Mouse (Mus musculus) kidney, adult 2 months (tissue): Measurements from ENCODE around the gene Ndufs8. TPM values are rescaled to one million over a fixed set of nuclear protein-coding genes. Genes with fewer than 3 reads are reported as not detected.

Source experiments
- DNase-seq: peaks from one replicate; pipeline ENCODE4 v3.0.0; 2021
- H3K27ac ChIP-seq: fragments of 200-500 bp; 2 replicates; pipeline ENCODE4 v1.5.1; 2012; ENCODE audit warnings: low read depth, low read length, control low read depth, inconsistent platforms; ENCODE audit not compliant: insufficient read depth
- H3K27me3 ChIP-seq: fragments of 200-500 bp; replicated peaks from 2 replicates; pipeline ENCODE4 v1.6.1; 2012; ENCODE audit warnings: mild to moderate bottlenecking, moderate library complexity, low read length, inconsistent platforms; ENCODE audit not compliant: control insufficient read depth, insufficient read depth
- H3K36me3 ChIP-seq: fragments of 200-500 bp; 2 replicates; pipeline ENCODE4 v1.6.1; 2012; ENCODE audit warnings: mild to moderate bottlenecking, moderate library complexity, low read length, inconsistent platforms; ENCODE audit not compliant: control insufficient read depth, insufficient read depth
- H3K4me1 ChIP-seq: fragments of 200-500 bp; 2 replicates; pipeline ENCODE4 v1.6.1; 2011; ENCODE audit warnings: low read length; ENCODE audit not compliant: control insufficient read depth, insufficient read depth
- H3K4me3 ChIP-seq: fragments of 200-500 bp; 2 replicates; pipeline ENCODE4 v1.5.1; 2011; ENCODE audit warnings: mild to moderate bottlenecking, low read depth, low read length, control low read depth; ENCODE audit not compliant: insufficient read depth
- CTCF ChIP-seq: fragments of 200-500 bp; conservative IDR thresholded peaks from 2 replicates; pipeline ENCODE4 v1.5.1; 2011; ENCODE audit warnings: low read depth, mild to moderate bottlenecking, control low read depth, low read length, moderate library complexity, mixed read lengths; ENCODE audit not compliant: insufficient read depth, insufficient read length
- POLR2A ChIP-seq: fragments of 200-500 bp; IDR thresholded peaks from one replicate; pipeline ENCODE4 v1.6.1; 2011; ENCODE audit warnings: low read depth, low read length, control low read depth
- WGBS: fragments of 180-500 bp; shearing (Covaris S2); methylation state at CpG from one replicate; pipeline ENCODE4 v1.1.7; 2018; 5-methylcytosine and 5-hydroxymethylcytosine counted together
- polyA plus RNA-seq: library from polyadenylated mRNA; depleted of rRNA; stranded (reverse); fragments of >200 nt; gene quantifications from 2 replicates; pipeline ENCODE4 v1.2.3, GENCODE M21; 2012

Gene Ndufs8
- polyA plus RNA-seq, 1 experiment: 742 TPM

GRCm38 (mm10) chr19:3893545-3894116 lies 18.9 kb downstream of the Ndufs8 start:
- WGBS: 85% methylated on average over 4 of the region's 4 CpGs
- Histone ChIP-seq H3K27me3 (no peaks in the 10 kb centered on the region), H3K36me3 (peaks cover 5% of the 10 kb centered on the region), H3K4me3 (no peak overlapping the region), H3K27ac (no peak overlapping the region), H3K4me1 (no peaks in the 10 kb centered on the region)
- no peak for DNase-seq
- TF ChIP-seq POLR2A (no peak), CTCF (no peak)

DNA sequence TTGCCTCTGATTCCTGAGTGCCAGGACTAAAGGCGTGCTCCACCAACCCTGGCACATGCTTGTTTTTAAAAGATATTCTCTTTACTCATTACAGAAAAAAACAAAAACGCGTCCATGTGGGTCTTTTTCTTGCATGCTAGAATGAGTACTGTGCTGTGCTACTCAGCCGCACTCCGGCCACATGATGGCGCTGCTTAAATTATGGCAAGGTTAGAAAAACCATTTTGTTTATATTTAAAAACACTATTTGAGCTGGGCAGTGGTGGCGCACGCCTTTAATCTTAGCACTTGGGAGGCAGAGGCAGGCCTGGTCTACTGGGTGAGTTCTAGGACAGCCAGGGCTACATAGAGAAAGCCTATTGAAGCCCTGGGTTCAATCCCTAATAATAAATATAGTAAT lies 22.4 kb downstream of the Ndufs8 start:
- Histone ChIP-seq H3K36me3 (peaks cover 5% of the 10 kb centered on the region), H3K4me1 (no peaks in the 10 kb centered on the region), H3K4me3 (no peak overlapping the region), H3K27ac (no peak overlapping the region), H3K27me3 (no peaks in the 10 kb centered on the region)
- 73% methylated on average over 8 of the region's 8 CpGs for WGBS
- no peak for TF ChIP-seq POLR2A
- TF ChIP-seq CTCF: peak; percentile 49
- no peak for DNase-seq

GRCm38 (mm10) chr19:3889096-3889495 lies 23.5 kb downstream of the Ndufs8 start:
- H3K36me3 ChIP-seq: peaks cover 5% of the 10 kb centered on the region
- H3K27me3 ChIP-seq: no peaks in the 10 kb centered on the region
- no peaks in the 10 kb centered on the region for H3K4me1 ChIP-seq
- H3K27ac ChIP-seq: no peak overlapping the region
- 88% methylated on average over 5 of the region's 5 CpGs for WGBS
- no peak for DNase-seq
- TF ChIP-seq CTCF (no peak), POLR2A (no peak)
- no peak overlapping the region for H3K4me3 ChIP-seq

DNA sequence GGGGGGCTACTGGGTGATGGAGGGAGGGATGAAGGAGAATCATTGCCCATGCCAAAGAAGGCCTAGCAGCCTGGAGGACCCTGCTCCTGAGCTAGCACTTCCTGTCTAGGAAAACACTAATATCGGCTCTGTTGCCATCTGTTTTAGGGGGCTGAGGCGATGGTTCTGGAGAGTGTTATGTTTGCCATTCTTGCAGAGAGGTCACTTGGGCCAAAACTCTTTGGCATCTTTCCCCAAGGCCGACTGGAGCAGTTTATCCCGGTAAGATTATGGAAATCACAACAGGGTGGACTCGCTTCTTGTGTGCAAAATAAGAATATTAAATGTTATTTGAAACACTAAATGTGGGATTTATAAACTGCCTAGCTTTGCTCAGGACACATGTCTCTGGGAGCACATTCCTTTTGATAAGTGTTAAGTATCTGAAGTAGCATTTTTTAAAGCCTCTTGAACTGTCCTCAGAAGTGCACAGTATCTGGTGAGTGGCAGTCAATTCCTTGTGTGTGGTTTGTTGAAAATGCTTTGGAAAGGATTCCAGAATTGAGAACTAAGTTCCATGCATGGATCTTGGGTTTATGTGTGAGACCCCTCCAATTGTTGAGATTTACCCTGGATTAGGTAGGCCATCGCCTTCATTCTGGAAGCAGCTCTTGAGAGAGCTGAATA lies 28.1 kb downstream of the Ndufs8 start:
- 0 out of 2 replicates have a peak, but pooled peaks cover 14% of the 10 kb centered on the region for H3K4me1 ChIP-seq
- no peaks in the 10 kb centered on the region; the same call in 1 of the 2 replicates for H3K36me3 ChIP-seq
- TF ChIP-seq CTCF (no peak), POLR2A (no peak)
- H3K27ac ChIP-seq: no peak overlapping the region
- no peaks in the 10 kb centered on the region for H3K27me3 ChIP-seq
- DNase-seq: no peak
- WGBS: 46% methylated on average over 6 of the region's 6 CpGs
- no peak overlapping the region for H3K4me3 ChIP-seq

DNA sequence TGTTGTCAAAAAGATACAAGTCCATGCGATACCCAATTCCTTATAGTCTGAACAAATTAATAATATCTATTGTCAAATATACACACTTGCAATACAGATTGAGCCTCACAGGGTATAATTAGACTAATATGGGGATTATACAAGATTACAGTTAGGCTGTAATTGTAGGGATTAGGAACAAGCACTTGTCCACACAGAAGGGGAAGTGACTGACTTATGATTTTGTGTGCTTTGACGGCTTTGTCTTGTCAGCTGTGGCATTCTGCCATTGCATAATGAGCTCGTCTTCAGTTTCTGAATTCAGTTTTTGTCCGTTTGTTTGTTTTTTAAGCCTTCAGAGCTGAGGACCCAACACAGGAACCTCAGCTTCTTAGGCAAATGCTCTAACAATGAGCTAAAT lies 30.4 kb downstream of the Ndufs8 start:
- Histone ChIP-seq H3K36me3 (no peaks in the 10 kb centered on the region), H3K4me3 (no peak overlapping the region), H3K27me3 (no peaks in the 10 kb centered on the region), H3K4me1 (peaks cover 19% of the 10 kb centered on the region; the same call in 1 of the 2 replicates), H3K27ac (no peak overlapping the region)
- 66% methylated on average over 4 of the region's 4 CpGs for WGBS
- TF ChIP-seq POLR2A (no peak), CTCF (no peak)
- no peak for DNase-seq

- Histone ChIP-seq H3K4me3 (no peak overlapping the region), H3K27me3 (no peaks in the 10 kb centered on the region), H3K36me3 (no peaks in the 10 kb centered on the region), H3K4me1 (peaks cover 21% of the 10 kb centered on the region; the same call in 1 of the 2 replicates), H3K27ac (peak overlapping the region; percentile 47)
- DNase-seq: peak; percentile 68
- TF ChIP-seq CTCF (no peak), POLR2A (no peak)
- 62% methylated on average over 6 of the region's 6 CpGs for WGBS
Measured at GRCm38 (mm10) chr19:3880054-3880848, 32.3 kb downstream of the Ndufs8 start.

DNA sequence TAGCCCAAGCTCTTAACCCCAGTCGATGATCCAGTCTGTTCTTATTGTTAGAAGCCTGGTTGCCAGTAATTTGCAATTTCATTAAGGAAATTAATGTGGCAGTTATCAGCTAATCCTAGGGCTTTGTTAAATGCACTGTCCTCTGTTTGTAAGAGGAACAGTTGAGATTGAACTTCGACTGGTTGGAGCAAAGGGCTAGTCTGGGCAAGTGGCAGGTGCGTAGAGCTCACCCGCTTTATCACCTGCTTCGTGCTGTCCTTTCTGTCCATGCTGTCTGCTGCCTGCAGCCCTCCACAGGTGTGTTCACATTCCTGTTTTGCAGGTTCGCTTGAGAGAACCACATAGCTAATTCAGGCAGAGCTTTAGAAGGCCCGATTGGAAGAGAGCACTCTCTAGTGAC lies 37.5 kb downstream of the Ndufs8 start:
- no peak overlapping the region for H3K27ac ChIP-seq
- 50% methylated on average over 7 of the region's 7 CpGs for WGBS
- peak; percentile 26 for DNase-seq
- H3K4me3 ChIP-seq: no peak overlapping the region
- TF ChIP-seq CTCF: no peak
- TF ChIP-seq POLR2A: no peak
- H3K27me3 ChIP-seq: no peaks in the 10 kb centered on the region
- peaks cover 28% of the 10 kb centered on the region for H3K4me1 ChIP-seq
- H3K36me3 ChIP-seq: peaks cover 2% of the 10 kb centered on the region; the same call in 1 of the 2 replicates
